Mouse (Mus musculus) brain, adult 10 weeks (tissue): ENCODE measurements around the gene Cox5b. TPM values are rescaled to one million over a fixed set of nuclear protein-coding genes. Genes with fewer than 3 reads are reported as not detected.

Experiments used
- polyA plus RNA-seq: library from polyadenylated mRNA; stranded (reverse); fragments of 350-450 nt; fragmentation: Illumina TruSeq; extraction: RNeasy Lipid Tissue Mini Kit (QIAGEN cat#74804); gene quantifications from one replicate; pipeline ENCODE4 v1.2.3, GENCODE M21; 2015; ENCODE audit warnings: low read depth, low replicate concordance

Gene Cox5b
- 1,011 TPM for polyA plus RNA-seq

DNA sequence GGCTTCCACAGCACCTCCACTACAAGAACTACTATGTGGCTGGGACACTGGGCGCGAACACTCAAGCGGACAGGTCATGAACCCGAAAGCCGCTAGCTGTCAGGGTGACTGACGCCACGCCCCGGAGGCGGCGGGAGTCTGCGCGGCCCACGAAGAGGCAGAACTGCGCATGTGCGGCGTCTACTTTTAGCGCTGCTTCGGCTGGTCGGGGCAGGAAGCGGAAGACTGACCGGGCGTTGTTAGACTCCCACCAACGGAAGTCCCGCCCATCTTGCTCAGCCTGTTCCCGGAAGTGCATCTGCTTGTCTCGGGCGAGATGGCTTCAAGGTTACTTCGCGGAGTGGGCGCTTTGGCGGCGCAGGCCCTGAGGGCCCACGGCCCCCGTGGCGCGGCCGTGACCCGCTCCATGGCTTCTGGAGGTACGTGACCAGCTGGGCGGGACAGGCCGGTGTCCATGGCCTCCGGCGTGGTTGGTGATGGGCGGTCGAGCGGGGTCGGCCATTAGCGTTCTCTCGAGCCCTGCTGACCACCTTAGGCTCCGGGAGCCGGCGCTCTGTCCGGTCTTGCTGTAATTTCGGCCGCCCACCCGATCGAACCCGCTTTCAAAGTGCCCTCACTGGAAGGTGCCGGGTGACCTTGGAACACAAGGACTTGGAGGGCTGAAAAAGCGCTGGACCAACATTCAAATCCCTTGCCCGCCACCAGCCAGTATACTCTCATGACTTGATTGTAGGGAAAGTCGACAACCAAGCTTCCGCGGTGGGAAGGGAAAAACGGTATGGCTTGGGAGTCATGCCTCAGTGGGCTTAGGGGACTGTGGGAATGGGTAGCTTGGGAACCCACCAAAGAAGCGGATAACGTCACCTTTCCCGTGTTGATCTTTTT, at the start of gene Cox5b:
Cox5b (plus strand) TSS at position 179 of the 885 bp plus-strand sequence.

DNA sequence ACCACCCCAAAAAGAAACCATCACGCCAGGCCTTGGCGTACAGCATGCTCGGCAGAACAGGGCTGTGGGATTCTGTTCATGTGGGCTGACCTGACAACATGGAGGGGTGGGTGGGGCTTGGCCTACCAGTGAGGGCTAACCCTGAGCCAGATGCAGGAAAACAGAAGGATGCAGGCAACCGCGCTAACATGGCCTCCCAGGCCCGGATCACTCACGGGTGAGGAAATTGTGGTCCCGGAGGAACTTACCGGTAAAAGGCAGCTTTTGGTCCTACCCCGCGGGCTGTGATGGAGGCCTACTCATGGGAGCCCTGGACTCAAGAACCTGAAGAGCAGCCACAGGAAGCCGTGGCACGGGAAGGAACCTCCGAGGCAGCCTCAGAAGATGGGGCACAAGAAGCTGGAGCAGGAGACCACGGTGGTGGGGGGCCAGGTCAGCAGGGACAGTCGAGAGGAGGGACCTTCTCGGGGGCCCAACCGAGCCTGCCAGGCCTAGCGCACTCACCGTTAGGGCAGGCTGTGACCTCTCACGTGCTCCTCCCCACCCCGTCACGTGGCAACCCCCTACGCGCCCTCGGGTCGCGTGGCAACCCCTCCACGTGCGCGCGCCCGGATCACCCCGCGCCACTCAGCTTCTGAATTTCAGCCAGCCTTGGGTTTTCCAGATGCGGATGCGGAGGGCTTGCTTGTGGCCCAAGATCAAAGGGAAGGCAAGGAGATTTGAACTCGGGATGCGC, 8.5 kb upstream of the Cox5b start, which contains the start of gene Fam178b:
Fam178b (minus strand) TSS at position 564 of the 736 bp plus-strand sequence.

DNA sequence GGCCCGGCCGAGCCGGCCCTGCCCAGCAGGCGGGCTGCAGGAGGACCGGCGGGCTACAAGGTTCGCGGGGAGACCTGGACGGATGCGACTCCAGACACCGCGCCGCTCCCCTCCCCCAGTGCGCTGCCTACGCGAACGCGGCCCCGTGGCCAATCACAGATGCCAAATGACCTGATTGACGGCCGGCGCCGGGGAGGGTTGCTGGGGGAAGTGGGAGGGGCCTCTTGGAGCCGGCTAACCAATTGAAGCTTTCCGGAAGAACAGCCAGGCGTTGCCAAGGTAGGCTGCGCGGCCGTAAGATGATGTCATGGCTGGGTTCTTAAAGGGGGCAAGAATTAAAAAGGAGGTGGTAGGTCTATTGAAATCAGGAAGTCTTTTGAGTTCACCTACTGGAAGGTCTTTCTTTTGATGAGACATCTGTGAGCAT, 18.6 kb downstream of the Cox5b start, which contains the start of gene 4933424G06Rik:
4933424G06Rik (plus strand) TSS at position 296 of the 427 bp plus-strand sequence.

DNA sequence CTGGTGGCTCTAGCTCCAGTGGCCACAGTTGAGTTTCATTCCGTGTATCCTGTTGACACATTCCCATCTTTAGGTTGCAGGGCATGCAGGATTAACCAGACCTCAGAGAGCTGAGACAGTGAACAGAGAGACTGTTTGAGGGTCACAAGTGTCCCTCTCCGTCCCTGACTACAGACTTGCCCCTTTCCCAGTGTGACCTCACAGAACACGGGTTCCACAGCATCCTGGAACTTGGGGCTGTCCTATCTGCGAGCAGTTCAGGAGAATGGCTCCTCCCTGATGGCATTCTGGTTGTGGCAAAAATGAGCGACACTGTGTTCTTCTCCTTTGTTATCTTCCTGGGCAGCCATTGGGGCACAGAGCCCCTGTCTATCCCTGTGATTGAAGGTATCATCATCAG, 23.1 kb downstream of the Cox5b start, which contains the start of gene Actr1b:
Actr1b (minus strand) TSS at position 112 of the 400 bp plus-strand sequence.

Other genes starting within 250 kb of the Cox5b start
- 31.0 TPM for gene Lman2l, start 246.2 kb upstream of the Cox5b start, polyA plus RNA-seq
- 5.3 TPM for gene Cnnm4, start 219.8 kb upstream of the Cox5b start, polyA plus RNA-seq
- 14.0 TPM for gene Cnnm3, start 179.6 kb upstream of the Cox5b start, polyA plus RNA-seq
- gene Ankrd23, start 154.6 kb upstream of the Cox5b start, polyA plus RNA-seq: 6.4 TPM
- gene Gm42417, start 152.0 kb upstream of the Cox5b start, polyA plus RNA-seq: not detected
- 12.0 TPM for gene Ankrd39, start 144.0 kb upstream of the Cox5b start, polyA plus RNA-seq
- gene Sema4c, start 133.1 kb upstream of the Cox5b start, polyA plus RNA-seq: 8.6 TPM
- gene Fam178b, start 8.3 kb upstream of the Cox5b start, polyA plus RNA-seq: 1.7 TPM
- gene 4933424G06Rik, start 18.7 kb downstream of the Cox5b start, polyA plus RNA-seq: not detected
- 276 TPM for gene Actr1b, start 23.0 kb downstream of the Cox5b start, polyA plus RNA-seq
- gene Zap70, start 70.3 kb downstream of the Cox5b start, polyA plus RNA-seq: 2.6 TPM